Mouse (Mus musculus) heart, embryonic 16.5 days (tissue): ENCODE measurements around the gene Rimbp2. TPM values are rescaled to one million over a fixed set of nuclear protein-coding genes. Genes with fewer than 3 reads are reported as not detected.

Source experiments
- ATAC-seq: fragments of 200-750 bp; cut with Nextera tagmentation; replicated peaks from 2 replicates; pipeline ENCODE4 v1.8.0; 2017; ENCODE audit warnings: moderate number of reproducible peaks; ENCODE audit not compliant: insufficient read depth, low FRiP score; ENCODE audit errors: extremely low read depth
- H3K27ac ChIP-seq: fragments of 300-500 bp; sonication (generic); 2 replicates; pipeline ENCODE4 v1.5.1; 2014; ENCODE audit warnings: mild to moderate bottlenecking, low read length, control low read depth, moderate library complexity
- H3K27me3 ChIP-seq: fragments of 300-500 bp; sonication (generic); 2 replicates; pipeline ENCODE4 v1.6.1; 2014; ENCODE audit warnings: low read length, mixed read lengths; ENCODE audit not compliant: control insufficient read depth, insufficient read depth
- H3K36me3 ChIP-seq: fragments of 300-500 bp; sonication (generic); 2 replicates; pipeline ENCODE4 v1.6.1; 2014; ENCODE audit not compliant: control insufficient read depth, insufficient read depth
- H3K4me1 ChIP-seq: fragments of 300-500 bp; sonication (generic); 2 replicates; pipeline ENCODE4 v1.6.1; 2014; ENCODE audit warnings: low read length, mixed read lengths; ENCODE audit not compliant: control insufficient read depth, insufficient read depth
- H3K4me2 ChIP-seq: fragments of 300-500 bp; sonication (generic); 2 replicates; pipeline ENCODE4 v1.6.1; 2014; ENCODE audit warnings: low read depth, mild to moderate bottlenecking, control low read depth, low read length
- H3K4me3 ChIP-seq: fragments of 300-500 bp; sonication (generic); 2 replicates; pipeline ENCODE4 v1.5.1; 2014; ENCODE audit warnings: mild to moderate bottlenecking, control low read depth, low read length
- H3K9ac ChIP-seq: fragments of 300-500 bp; sonication (generic); 2 replicates; pipeline ENCODE4 v1.6.1; 2014; ENCODE audit warnings: low read length, control low read depth
- H3K9me3 ChIP-seq: fragments of 300-500 bp; sonication (generic); replicated peaks from 2 replicates; pipeline ENCODE4 v1.6.1; 2016; ENCODE audit warnings: low read length; ENCODE audit not compliant: control insufficient read depth
- WGBS: fragments of 180-500 bp; shearing (Covaris S2); extraction: QIAGEN DNeasy Blood & Tissue Kit; methylation state at CpG from one replicate; pipeline ENCODE4 v1.1.7; 2014; 5-methylcytosine and 5-hydroxymethylcytosine counted together
- polyA plus RNA-seq: library from polyadenylated mRNA; unstranded; fragments of >200 nt; fragmentation: Nextera tagmentation; extraction: Ambion mirVana; gene quantifications from 2 replicates; pipeline ENCODE4 v1.2.1, GENCODE M21; 2015

Gene Rimbp2
- polyA plus RNA-seq, 1 experiment from 2014 or later: 0.14 TPM

GRCm38 (mm10) chr5:128951472-128951871 lies 1.8 kb downstream of the Rimbp2 start:
- H3K4me2 ChIP-seq: no peak overlapping the region
- H3K27ac ChIP-seq: no peak overlapping the region
- H3K9me3 ChIP-seq: peaks cover 3% of the 10 kb centered on the region; the same call in 1 of the 2 replicates
- 0 out of 2 replicates have a peak, but pooled peaks cover 5% of the 10 kb centered on the region for H3K4me1 ChIP-seq
- WGBS: 44% methylated on average over 4 of the region's 4 CpGs
- no peaks in the 10 kb centered on the region for H3K36me3 ChIP-seq
- H3K27me3 ChIP-seq: peaks cover 14% of the 10 kb centered on the region
- no peak for ATAC-seq
- no peak overlapping the region for H3K4me3 ChIP-seq
- no peak overlapping the region for H3K9ac ChIP-seq

- WGBS: 69% methylated on average over 5 of the region's 5 CpGs
- Histone ChIP-seq H3K4me2 (no peak overlapping the region), H3K9ac (no peak overlapping the region), H3K9me3 (no peaks in the 10 kb centered on the region), H3K36me3 (no peaks in the 10 kb centered on the region), H3K27ac (no peak overlapping the region), H3K4me1 (no peaks in the 10 kb centered on the region), H3K27me3 (peaks cover 3% of the 10 kb centered on the region; the same call in 1 of the 2 replicates), H3K4me3 (no peak overlapping the region)
- no peak for ATAC-seq
Measured at GRCm38 (mm10) chr5:128947093-128947492, 6.2 kb downstream of the Rimbp2 start.

- Histone ChIP-seq H3K27ac (no peak overlapping the region), H3K4me1 (peaks cover 2% of the 10 kb centered on the region; the same call in 1 of the 2 replicates), H3K36me3 (no peaks in the 10 kb centered on the region), H3K4me3 (no peak overlapping the region), H3K4me2 (no peak overlapping the region), H3K9me3 (no peaks in the 10 kb centered on the region), H3K9ac (no peak overlapping the region), H3K27me3 (no peaks in the 10 kb centered on the region)
- ATAC-seq: no peak
- 75% methylated on average over 10 of the region's 10 CpGs for WGBS
Measured at GRCm38 (mm10) chr5:128940436-128940835, 12.8 kb downstream of the Rimbp2 start.

GRCm38 (mm10) chr5:128935359-128935899 lies 17.9 kb downstream of the Rimbp2 start:
- H3K27me3 ChIP-seq: peaks cover 2% of the 10 kb centered on the region

GRCm38 (mm10) chr5:128932776-128933175 lies 20.5 kb downstream of the Rimbp2 start:
- Histone ChIP-seq H3K9me3 (no peaks in the 10 kb centered on the region), H3K4me2 (no peak overlapping the region), H3K36me3 (no peaks in the 10 kb centered on the region), H3K4me3 (no peak overlapping the region), H3K9ac (no peak overlapping the region), H3K4me1 (peaks cover 6% of the 10 kb centered on the region; the same call in 1 of the 2 replicates), H3K27me3 (peaks cover 2% of the 10 kb centered on the region), H3K27ac (no peak overlapping the region)
- no peak for ATAC-seq
- 60% methylated on average over 5 of the region's 5 CpGs for WGBS

More at GRCm38 (mm10) chr5:128935359-128935899, 17.9 kb downstream of the Rimbp2 start:
- H3K27ac ChIP-seq: no peak overlapping the region
- H3K4me1 ChIP-seq: peaks cover 6% of the 10 kb centered on the region; the same call in 1 of the 2 replicates
- H3K9me3 ChIP-seq: no peaks in the 10 kb centered on the region
- no peak overlapping the region for H3K4me2 ChIP-seq
- no peaks in the 10 kb centered on the region for H3K36me3 ChIP-seq
- WGBS: 35% methylated on average over 6 of the region's 6 CpGs
- ATAC-seq: peak; percentile 96
- H3K9ac ChIP-seq: no peak overlapping the region
- H3K4me3 ChIP-seq: no peak overlapping the region

- Histone ChIP-seq H3K4me1 (no peaks in the 10 kb centered on the region), H3K4me2 (no peak overlapping the region), H3K27me3 (no peaks in the 10 kb centered on the region; the same call in 1 of the 2 replicates), H3K4me3 (no peak overlapping the region), H3K9ac (no peak overlapping the region), H3K9me3 (no peaks in the 10 kb centered on the region), H3K27ac (no peak overlapping the region), H3K36me3 (no peaks in the 10 kb centered on the region)
- no peak for ATAC-seq
- 73% methylated on average over 4 of the region's 4 CpGs for WGBS
Measured at GRCm38 (mm10) chr5:128925073-128925472, 28.2 kb downstream of the Rimbp2 start.

GRCm38 (mm10) chr5:128920112-128920511 lies 33.2 kb downstream of the Rimbp2 start:
- no peak overlapping the region for H3K4me2 ChIP-seq
- no peaks in the 10 kb centered on the region for H3K9me3 ChIP-seq
- H3K27ac ChIP-seq: no peak overlapping the region
- ATAC-seq: no peak
- no peak overlapping the region for H3K4me3 ChIP-seq
- no peaks in the 10 kb centered on the region for H3K4me1 ChIP-seq
- H3K9ac ChIP-seq: no peak overlapping the region
- 33% methylated on average over 5 of the region's 5 CpGs for WGBS
- no peaks in the 10 kb centered on the region; the same call in 1 of the 2 replicates for H3K27me3 ChIP-seq
- no peaks in the 10 kb centered on the region for H3K36me3 ChIP-seq

GRCm38 (mm10) chr5:128917116-128917959 lies 35.9 kb downstream of the Rimbp2 start:
- Histone ChIP-seq H3K4me3 (no peak overlapping the region), H3K9me3 (no peaks in the 10 kb centered on the region), H3K36me3 (no peaks in the 10 kb centered on the region), H3K9ac (no peak overlapping the region), H3K27ac (no peak overlapping the region), H3K4me2 (no peak overlapping the region), H3K4me1 (no peaks in the 10 kb centered on the region), H3K27me3 (no peaks in the 10 kb centered on the region)
- no peak for ATAC-seq
- WGBS: 5% methylated on average over 10 of the region's 10 CpGs

- Histone ChIP-seq H3K36me3 (no peaks in the 10 kb centered on the region), H3K4me2 (no peak overlapping the region), H3K4me1 (no peaks in the 10 kb centered on the region), H3K27me3 (no peaks in the 10 kb centered on the region), H3K4me3 (no peak overlapping the region), H3K9ac (no peak overlapping the region), H3K27ac (no peak overlapping the region), H3K9me3 (no peaks in the 10 kb centered on the region)
- ATAC-seq: no peak
- 75% methylated on average over 3 of the region's 3 CpGs for WGBS
Measured at GRCm38 (mm10) chr5:128913820-128914219, 39.5 kb downstream of the Rimbp2 start.
